Mouse (Mus musculus) kidney, postnatal 14 days (tissue): Measurements from ENCODE around the gene Aifm2.

Experiments used
- DNase-seq: peaks from one replicate; pipeline ENCODE4 v3.0.0; 2022; ENCODE audit warnings: mixed read lengths

Gene Aifm2

GRCm38 (mm10) chr10:61717406-61718296, 2.6 kb downstream of the Aifm2 start:
- no peak for DNase-seq

- DNase-seq: no peak
Observed at GRCm38 (mm10) chr10:61720331-61720730, 5.3 kb downstream of the Aifm2 start.

- no peak for DNase-seq
Observed at GRCm38 (mm10) chr10:61722215-61722614, 7.2 kb downstream of the Aifm2 start.

GRCm38 (mm10) chr10:61723271-61723670, 8.2 kb downstream of the Aifm2 start:
- DNase-seq: no peak

- no peak for DNase-seq
Observed at GRCm38 (mm10) chr10:61729181-61729580, 14.1 kb downstream of the Aifm2 start.

- no peak for DNase-seq
Observed at GRCm38 (mm10) chr10:61730171-61730570, 15.1 kb downstream of the Aifm2 start.

- DNase-seq: peak; percentile 57
Observed at GRCm38 (mm10) chr10:61734377-61734776, 19.3 kb downstream of the Aifm2 start.

GRCm38 (mm10) chr10:61736671-61737078, 21.6 kb downstream of the Aifm2 start:
- DNase-seq: no peak

- DNase-seq: no peak
Observed at GRCm38 (mm10) chr10:61737537-61737936, 22.5 kb downstream of the Aifm2 start.

- no peak for DNase-seq
Observed at GRCm38 (mm10) chr10:61738126-61738525, 23.1 kb downstream of the Aifm2 start.

- DNase-seq: no peak
Observed at GRCm38 (mm10) chr10:61741306-61741705, 26.2 kb downstream of the Aifm2 start.

- DNase-seq: no peak
Observed at GRCm38 (mm10) chr10:61741873-61742272, 26.8 kb downstream of the Aifm2 start.

GRCm38 (mm10) chr10:61742336-61742735, 27.3 kb downstream of the Aifm2 start:
- DNase-seq: no peak

GRCm38 (mm10) chr10:61745133-61745532, 30.1 kb downstream of the Aifm2 start:
- DNase-seq: peak; percentile 37

GRCm38 (mm10) chr10:61747302-61747701, 32.2 kb downstream of the Aifm2 start:
- DNase-seq: no peak

- no peak for DNase-seq
Observed at GRCm38 (mm10) chr10:61750014-61750413, 35.0 kb downstream of the Aifm2 start.

- DNase-seq: peak; percentile 90
Observed at GRCm38 (mm10) chr10:61751534-61752219, 36.6 kb downstream of the Aifm2 start.

- no peak for DNase-seq
Observed at GRCm38 (mm10) chr10:61753071-61753470, 38.0 kb downstream of the Aifm2 start.

- peak; percentile 72 for DNase-seq
Observed at GRCm38 (mm10) chr10:61757022-61757421, 42.0 kb downstream of the Aifm2 start.

GRCm38 (mm10) chr10:61758904-61759303, 43.8 kb downstream of the Aifm2 start:
- no peak for DNase-seq

GRCm38 (mm10) chr10:61759869-61760268, 44.8 kb downstream of the Aifm2 start:
- DNase-seq: peak; percentile 27

- peak; percentile 47 for DNase-seq
Observed at GRCm38 (mm10) chr10:61764689-61765088, 49.6 kb downstream of the Aifm2 start.

- no peak for DNase-seq
Observed at GRCm38 (mm10) chr10:61765558-61765957, 50.5 kb downstream of the Aifm2 start.

- no peak for DNase-seq
Observed at GRCm38 (mm10) chr10:61766806-61767205, 51.7 kb downstream of the Aifm2 start.
